8 mouse cellular contexts compared by ENCODE assay signal in the genomic region with DNA sequence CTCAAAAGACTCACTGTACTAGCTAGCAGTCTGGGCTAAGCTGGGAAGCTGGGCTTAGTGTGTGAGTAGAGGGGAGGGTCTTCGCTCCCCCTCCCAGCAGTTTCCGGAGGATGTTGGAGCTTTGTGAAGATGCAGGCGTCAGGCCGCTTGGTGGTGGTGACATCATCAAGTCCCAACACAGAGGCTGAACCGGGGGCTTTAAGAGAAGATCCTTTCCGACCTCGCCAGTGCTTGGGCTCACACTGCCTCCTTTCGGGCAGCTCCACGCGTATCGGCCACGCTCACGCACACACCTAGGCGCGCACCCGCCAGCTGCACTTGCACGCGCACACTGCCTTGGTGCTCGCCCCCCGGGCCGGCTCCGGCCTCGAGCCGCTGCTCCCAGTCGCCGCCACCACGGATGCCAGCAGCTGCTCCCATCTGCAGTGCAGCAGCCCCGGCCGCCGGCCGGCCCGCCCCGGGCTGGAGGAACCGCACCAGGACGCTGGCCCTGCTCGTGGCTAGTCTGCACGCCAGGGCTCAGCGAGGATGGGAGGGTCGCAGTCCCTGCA.
DNase-seq lines count a peak whose midpoint lies in the region; ATAC-seq lines count a peak whose summit lies in the region.

No protein-coding gene starts in this region.

- peak; percentile 68 for ATAC-seq in cerebellum, adult (ENCODE audit: insufficient number of reproducible peaks, low FRiP score, low TSS enrichment)
- peak; percentile 87 for ATAC-seq in forebrain, embryonic 14.5 days
- ATAC-seq in hematopoietic stem cell, adult 5-6 weeks (replicated peaks in 1 of 2; ENCODE audit: insufficient read depth in 1 of 2, low FRiP score in 2 of 2, low TSS enrichment in 1 of 2, low read depth in 1 of 2, poor library complexity in 2 of 2, severe bottlenecking in 2 of 2): peak; percentile 62 to 65
- ATAC-seq in megakaryocyte, adult 5-6 weeks (ENCODE audit: poor library complexity, severe bottlenecking): 0 out of 2 replicates have a peak, but pooled peaks have one; percentile 24
- ATAC-seq in megakaryocyte-erythroid progenitor cell, adult 5-6 weeks (replicated peaks; ENCODE audit: low FRiP score, low TSS enrichment, poor library complexity, severe bottlenecking): no peak; the same call in 1 of the 2 replicates

- H3K9ac ChIP-seq in forebrain, embryonic 14.5 days (ENCODE audit: low read length): peak overlapping the region; percentile 99

- H3K4me2 ChIP-seq in forebrain, embryonic 14.5 days (ENCODE audit: low read length): peak overlapping the region; percentile 73

- H3K9me3 ChIP-seq in forebrain, embryonic 14.5 days (replicated peaks; ENCODE audit: control insufficient read depth, low read length): no peaks in the 10 kb centered on the region

- peaks cover 6% of the 10 kb centered on the region; the same call in 1 of the 2 replicates for H3K36me3 ChIP-seq in forebrain, embryonic 14.5 days (ENCODE audit: control insufficient read depth, insufficient read depth, low read length)

- no peaks in the 10 kb centered on the region for H3K27me3 ChIP-seq in forebrain, embryonic 14.5 days (replicated peaks; ENCODE audit: control insufficient read depth, insufficient read depth, low read length)

- peak; percentile 58 for DNase-seq in NIH3T3 (ENCODE audit: low read depth)
- DNase-seq in forebrain, embryonic 14.5 days (ENCODE audit: low spot score): peak; percentile 93
- DNase-seq in left cerebral cortex, adult 8-10 months (ENCODE audit: low spot score in 2 of 2): peak; percentile 59 to 75
- DNase-seq in right cerebral cortex, postnatal 10 days (ENCODE audit: low spot score in 2 of 2): peak; percentile 88 to 90

- under 1% methylated on average over 38 of the region's 39 CpGs for WGBS in forebrain, embryonic 14.5 days

- peak overlapping the region; percentile 99 for H3K27ac ChIP-seq in forebrain, embryonic 14.5 days (ENCODE audit: low read depth, low read length)

- peak overlapping the region; percentile 86 for H3K4me3 ChIP-seq in forebrain, embryonic 14.5 days (ENCODE audit: low read depth, low read length)

- peaks cover 33% of the 10 kb centered on the region for H3K4me1 ChIP-seq in forebrain, embryonic 14.5 days (ENCODE audit: control insufficient read depth, insufficient read depth, low read length)
